Mouse (Mus musculus): ENCODE results near the gene Clcn3. TPM values are rescaled to one million over a fixed set of nuclear protein-coding genes. Genes with fewer than 3 reads are reported as not detected.

Clcn3 gene
- polyA plus RNA-seq, 1 experiment from 2014 or later = 46.3 TPM

DNA sequence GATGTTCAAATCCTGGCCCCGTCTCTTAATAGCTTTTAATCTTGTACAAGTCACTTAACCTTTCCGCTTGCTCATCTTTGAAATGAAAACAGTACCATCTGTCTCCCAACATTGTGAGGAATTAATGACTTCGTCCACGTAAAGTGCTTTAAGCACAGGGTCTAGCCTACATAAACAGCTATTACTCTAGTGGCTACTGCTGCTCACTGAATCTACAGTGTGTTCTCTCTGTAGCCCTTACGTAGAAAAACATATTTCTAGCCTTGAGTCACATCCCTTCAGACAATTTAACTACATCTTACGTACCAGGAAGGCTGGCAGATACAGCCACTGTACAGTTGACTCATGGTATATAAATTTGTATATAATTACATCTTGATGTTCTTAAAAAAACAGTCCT is 118.2 kb downstream of the Clcn3 start:
- Histone ChIP-seq H3K4me3 (no peak overlapping the region), H3K4me2 (replicated peaks) (no peak overlapping the region), H3K27ac (no peak overlapping the region), H3K9ac (no peak overlapping the region), H3K27me3 (no peaks in the 10 kb centered on the region; the same call in 1 of the 2 replicates), H3K4me1 (no peaks in the 10 kb centered on the region), H3K36me3 (no peaks in the 10 kb centered on the region), H3K9me3 (replicated peaks) (no peaks in the 10 kb centered on the region)
- no peak for ATAC-seq (ENCODE audit: low FRiP score)
- WGBS = 79% methylated on average over 6 of the region's 6 CpGs

DNA sequence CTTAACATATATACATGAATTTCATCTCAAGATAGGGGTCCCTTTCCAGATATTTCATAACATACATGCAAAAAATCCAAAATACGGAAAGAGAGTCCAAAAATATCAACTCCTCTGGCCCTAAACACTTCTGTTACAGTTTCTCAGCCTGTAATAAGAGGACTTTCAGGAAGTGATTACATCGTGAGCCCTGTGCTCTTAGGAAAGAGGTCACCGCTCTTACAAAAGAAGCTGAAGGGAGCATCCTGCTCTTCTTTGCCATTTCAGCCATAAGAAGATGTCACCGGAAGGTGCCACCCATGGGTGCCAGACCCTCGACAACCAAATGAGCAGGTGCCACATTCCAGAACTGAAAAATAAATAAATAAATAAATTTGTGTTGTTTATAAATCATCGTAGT is 121.3 kb downstream of the Clcn3 start:
- Histone ChIP-seq H3K9ac (no peak overlapping the region), H3K4me2 (replicated peaks) (no peak overlapping the region), H3K4me3 (no peak overlapping the region), H3K27ac (no peak overlapping the region), H3K4me1 (no peaks in the 10 kb centered on the region), H3K27me3 (no peaks in the 10 kb centered on the region; the same call in 1 of the 2 replicates), H3K36me3 (no peaks in the 10 kb centered on the region), H3K9me3 (replicated peaks) (no peaks in the 10 kb centered on the region)
- 91% methylated on average over 6 of the region's 6 CpGs for WGBS
- ATAC-seq (ENCODE audit: low FRiP score) = no peak

DNA sequence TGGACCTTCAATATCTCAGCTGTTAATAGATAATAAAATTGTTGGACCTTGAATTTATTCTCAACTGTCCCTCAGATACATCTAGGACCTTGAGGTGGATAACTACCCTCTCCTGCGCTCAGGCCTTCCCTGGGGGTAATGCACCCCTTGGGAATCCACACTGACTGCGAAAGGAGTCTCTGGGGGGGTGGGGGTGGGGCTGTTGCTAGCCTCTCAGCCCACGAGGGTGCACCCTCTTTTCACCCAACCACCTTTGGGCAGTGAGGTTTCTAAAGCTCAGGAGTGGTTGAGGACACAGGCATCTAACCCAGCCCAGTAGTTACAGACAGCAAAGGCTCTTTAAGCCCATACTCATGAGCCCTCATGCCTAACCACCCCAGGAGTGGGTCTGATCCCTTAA is 122.4 kb downstream of the Clcn3 start:
- Histone ChIP-seq H3K36me3 (no peaks in the 10 kb centered on the region), H3K4me3 (no peak overlapping the region), H3K4me2 (replicated peaks) (no peak overlapping the region), H3K4me1 (no peaks in the 10 kb centered on the region), H3K27ac (no peak overlapping the region), H3K27me3 (no peaks in the 10 kb centered on the region), H3K9me3 (replicated peaks) (no peaks in the 10 kb centered on the region), H3K9ac (no peak overlapping the region)
- WGBS = 75% methylated on average over 3 of the region's 3 CpGs
- no peak for ATAC-seq (ENCODE audit: low FRiP score)

Other genes with a start within 250 kb of the Clcn3 start
- 116 and 119 TPM in 2 replicates for gene Hpf1, start 92.9 kb downstream of the Clcn3 start, polyA plus RNA-seq (2016; fragmentation: Nextera tagmentation; extraction: Ambion mirVana)
- gene Nek1, start 9.9 kb upstream of the Clcn3 start, polyA plus RNA-seq (2016; fragmentation: Nextera tagmentation; extraction: Ambion mirVana) = 23.2 and 24.6 TPM in 2 replicates
- gene Sh3rf1, start 240.6 kb upstream of the Clcn3 start, polyA plus RNA-seq (2016; fragmentation: Nextera tagmentation; extraction: Ambion mirVana) = 28.1 and 29.7 TPM in 2 replicates

Data from hindbrain, embryonic 12.5 days (tissue).